Mouse (Mus musculus) right cerebral cortex, adult 18-20 months (tissue): ENCODE results near the gene Hspd1.
"Not testable (repeated sequence)": the region's sequence is repeated elsewhere in the genome, so short reads cannot be mapped to it uniquely, and the experiment has no call there.

Source experiments
- DNase-seq: peaks from one replicate; pipeline ENCODE4 v3.0.0; 2022; ENCODE audit warnings: mixed read lengths

Hspd1 gene

GRCm38 (mm10) chr1:55087932-55088610, at the start of gene Hspd1, which contains the start of gene Hspe1:
TSS of gene Hspd1 (minus strand) at chr1:55088243.
TSS of gene Hspe1 (plus strand) at chr1:55088132.
- DNase-seq: peak; percentile 96

- no peak for DNase-seq
Measured at GRCm38 (mm10) chr1:55135846-55136245, 47.8 kb upstream of the Hspd1 start.

- DNase-seq: no peak
Measured at GRCm38 (mm10) chr1:55134301-55134700, 46.3 kb upstream of the Hspd1 start.

- DNase-seq: no peak
Measured at GRCm38 (mm10) chr1:55133173-55133572, 45.1 kb upstream of the Hspd1 start.

GRCm38 (mm10) chr1:55132308-55132707, 44.3 kb upstream of the Hspd1 start:
- no peak for DNase-seq

GRCm38 (mm10) chr1:55131424-55132014, 43.5 kb upstream of the Hspd1 start:
- DNase-seq: no peak

- DNase-seq: peak; percentile 93
Measured at GRCm38 (mm10) chr1:55130943-55131401, 42.9 kb upstream of the Hspd1 start, which contains the start of gene Mob4. TSS of gene Mob4 (plus strand) at chr1:55131231.

GRCm38 (mm10) chr1:55130190-55130916, 42.3 kb upstream of the Hspd1 start:
- DNase-seq: no peak

GRCm38 (mm10) chr1:55129716-55130115, 41.7 kb upstream of the Hspd1 start:
- DNase-seq: no peak

- DNase-seq: not testable (repeated sequence)
Measured at GRCm38 (mm10) chr1:55124136-55124535, 36.1 kb upstream of the Hspd1 start.

GRCm38 (mm10) chr1:55123561-55123960, 35.5 kb upstream of the Hspd1 start:
- no peak for DNase-seq

GRCm38 (mm10) chr1:55123046-55123445, 35.0 kb upstream of the Hspd1 start:
- DNase-seq: no peak

- no peak for DNase-seq
Measured at GRCm38 (mm10) chr1:55109066-55109766, 21.2 kb upstream of the Hspd1 start.

- no peak for DNase-seq
Measured at GRCm38 (mm10) chr1:55108473-55108872, 20.4 kb upstream of the Hspd1 start.

- no peak for DNase-seq
Measured at GRCm38 (mm10) chr1:55107644-55108043, 19.6 kb upstream of the Hspd1 start.

- DNase-seq: no peak
Measured at GRCm38 (mm10) chr1:55106919-55107585, 19.0 kb upstream of the Hspd1 start.

GRCm38 (mm10) chr1:55092469-55092868, 4.4 kb upstream of the Hspd1 start:
- DNase-seq: no peak

- no peak for DNase-seq
Measured at GRCm38 (mm10) chr1:55092056-55092455, 4.0 kb upstream of the Hspd1 start.

- no peak for DNase-seq
Measured at GRCm38 (mm10) chr1:55089498-55090064, 1.5 kb upstream of the Hspd1 start.

GRCm38 (mm10) chr1:55088611-55089497, 811 bp upstream of the Hspd1 start:
- DNase-seq: no peak

GRCm38 (mm10) chr1:55087401-55087904, 590 bp downstream of the Hspd1 start:
- DNase-seq: no peak
